Mouse (Mus musculus) embryonic facial prominence, embryonic 14.5 days (tissue): ENCODE results near the gene Dock9. TPM values are rescaled to one million over a fixed set of nuclear protein-coding genes. Genes with fewer than 3 reads are reported as not detected.

Experiments
- ATAC-seq: fragments of 200-750 bp; cut with Nextera tagmentation; 2 replicates; pipeline ENCODE4 v1.8.0; 2017; ENCODE audit warnings: low read depth, moderate number of reproducible peaks, moderate TSS enrichment
- DNase-seq: peaks from one replicate; pipeline ENCODE4 v3.0.0-alpha.2; 2015; ENCODE audit warnings: low spot score
- H3K27ac ChIP-seq: fragments of 300-500 bp; sonication (generic); replicated peaks from 2 replicates; pipeline ENCODE4 v1.5.1; 2014; ENCODE audit warnings: low read depth, mild to moderate bottlenecking, low read length, moderate library complexity
- H3K27me3 ChIP-seq: fragments of 300-500 bp; sonication (generic); replicated peaks from 2 replicates; pipeline ENCODE4 v1.6.1; 2014; ENCODE audit warnings: low read length; ENCODE audit not compliant: control insufficient read depth, insufficient read depth
- H3K36me3 ChIP-seq: fragments of 300-500 bp; sonication (generic); 2 replicates; pipeline ENCODE4 v1.6.1; 2014; ENCODE audit warnings: low read length, mixed read lengths; ENCODE audit not compliant: control insufficient read depth, insufficient read depth
- H3K4me1 ChIP-seq: fragments of 300-500 bp; sonication (generic); 2 replicates; pipeline ENCODE4 v1.6.1; 2014; ENCODE audit warnings: antibody characterized with exemption, low read length; ENCODE audit not compliant: control insufficient read depth, insufficient read depth
- H3K4me2 ChIP-seq: fragments of 300-500 bp; sonication (generic); 2 replicates; pipeline ENCODE4 v1.6.1; 2014; ENCODE audit warnings: low read depth, mild to moderate bottlenecking, low read length, moderate library complexity, mixed read lengths
- H3K4me3 ChIP-seq: fragments of 300-500 bp; sonication (generic); 2 replicates; pipeline ENCODE4 v1.5.1; 2014; ENCODE audit warnings: low read depth, mild to moderate bottlenecking, low read length
- H3K9ac ChIP-seq: fragments of 300-500 bp; sonication (generic); 2 replicates; pipeline ENCODE4 v1.6.1; 2014; ENCODE audit warnings: low read depth, mild to moderate bottlenecking, low read length, moderate library complexity, mixed read lengths
- H3K9me3 ChIP-seq: fragments of 300-500 bp; sonication (generic); 2 replicates; pipeline ENCODE4 v1.6.1; 2016; ENCODE audit warnings: low read length; ENCODE audit not compliant: control insufficient read depth
- WGBS: fragments of 180-500 bp; shearing (Covaris S2); extraction: QIAGEN DNeasy Blood & Tissue Kit; methylation state at CpG from one replicate; pipeline ENCODE4 v1.1.7; 2014; 5-methylcytosine and 5-hydroxymethylcytosine counted together
- polyA plus RNA-seq: library from polyadenylated mRNA; unstranded; fragments of >200 nt; fragmentation: Nextera tagmentation; extraction: Ambion mirVana; gene quantifications from 2 replicates; pipeline ENCODE4 v1.2.1, GENCODE M21; 2014

Dock9 gene
- polyA plus RNA-seq, 1 experiment from 2014 or later, result 14.0 TPM

DNA sequence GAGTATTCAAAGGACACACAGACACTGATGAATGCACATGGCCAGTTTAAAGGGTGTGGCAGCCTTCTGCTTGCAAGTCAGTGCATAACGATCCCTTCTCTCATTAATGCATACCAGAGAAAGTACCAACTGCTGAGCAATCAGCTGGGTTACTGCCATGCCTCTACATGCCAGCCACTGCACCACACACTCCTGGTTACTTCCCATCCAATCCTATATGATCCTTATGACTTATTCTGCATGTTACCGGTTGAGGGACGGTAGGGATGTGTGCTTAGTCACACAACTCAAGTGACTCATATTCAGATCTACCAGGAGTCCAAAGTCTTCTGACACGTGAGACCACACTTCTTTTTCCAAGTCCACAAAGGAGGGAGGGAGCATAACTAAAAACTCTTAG is 186.5 kb downstream of the Dock9 start:
- H3K9ac ChIP-seq, result no peak overlapping the region
- H3K36me3 ChIP-seq, result no peaks in the 10 kb centered on the region
- 0 out of 2 replicates have a peak, but pooled peaks have one; percentile 26 for ATAC-seq
- H3K27ac ChIP-seq, result no peak overlapping the region
- no peaks in the 10 kb centered on the region for H3K9me3 ChIP-seq
- H3K27me3 ChIP-seq, result no peaks in the 10 kb centered on the region
- no peak for DNase-seq
- no peak overlapping the region for H3K4me3 ChIP-seq
- no peak overlapping the region for H3K4me2 ChIP-seq
- WGBS, result 75% methylated on average over 4 of the region's 4 CpGs
- no peaks in the 10 kb centered on the region for H3K4me1 ChIP-seq

DNA sequence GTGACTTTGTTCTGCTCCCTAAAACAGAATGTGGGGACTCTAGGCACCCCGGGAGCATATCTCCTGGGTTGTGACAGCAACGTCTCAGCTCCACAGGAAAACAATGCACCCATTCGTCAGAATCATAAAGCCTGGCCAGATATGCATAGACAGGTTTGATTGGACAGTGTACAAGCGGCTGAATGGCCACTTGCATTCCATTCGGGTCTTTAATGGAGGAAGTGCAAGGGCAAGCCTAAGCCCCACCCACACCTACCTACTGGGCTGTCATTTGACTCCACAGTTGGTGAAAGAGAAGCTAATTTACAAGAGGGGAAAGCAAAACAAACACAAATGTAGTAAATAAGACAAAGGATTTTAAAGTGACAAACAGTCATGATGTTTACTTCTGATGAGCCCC is 189.1 kb downstream of the Dock9 start:
- DNase-seq (no peak), ATAC-seq (no peak)
- no peak overlapping the region for H3K4me2 ChIP-seq
- no peaks in the 10 kb centered on the region for H3K36me3 ChIP-seq
- H3K4me3 ChIP-seq, result no peak overlapping the region
- H3K9ac ChIP-seq, result no peak overlapping the region
- 18% methylated on average over 5 of the region's 5 CpGs for WGBS
- H3K4me1 ChIP-seq, result no peaks in the 10 kb centered on the region; the same call in 1 of the 2 replicates
- H3K27me3 ChIP-seq, result no peaks in the 10 kb centered on the region
- H3K9me3 ChIP-seq, result no peaks in the 10 kb centered on the region
- H3K27ac ChIP-seq, result no peak overlapping the region

DNA sequence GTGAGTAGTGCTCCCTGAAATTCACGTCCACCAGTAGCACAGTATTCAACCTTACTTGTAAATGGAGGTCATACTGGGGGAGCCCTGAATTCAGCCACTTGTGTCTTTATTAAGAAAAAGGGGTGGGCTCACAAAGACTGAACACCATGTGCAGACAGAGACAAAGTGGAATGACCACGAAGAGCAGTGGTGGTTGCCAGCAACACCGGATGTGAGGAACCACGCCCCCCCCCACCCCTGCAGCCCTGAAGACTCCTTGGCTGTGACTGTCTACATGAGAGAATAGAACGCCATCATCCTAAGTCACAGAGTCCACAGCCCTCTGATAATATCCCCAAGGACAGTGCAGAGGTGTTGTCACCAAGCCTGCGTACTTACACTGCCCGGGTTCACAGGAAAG is 191.2 kb downstream of the Dock9 start:
- Histone ChIP-seq H3K27me3 (no peaks in the 10 kb centered on the region), H3K9ac (no peak overlapping the region), H3K4me2 (no peak overlapping the region), H3K9me3 (no peaks in the 10 kb centered on the region), H3K4me3 (no peak overlapping the region), H3K4me1 (no peaks in the 10 kb centered on the region; the same call in 1 of the 2 replicates), H3K27ac (no peak overlapping the region), H3K36me3 (no peaks in the 10 kb centered on the region)
- WGBS, result 87% methylated on average over 7 of the region's 7 CpGs
- DNase-seq, result no peak
- no peak for ATAC-seq

DNA sequence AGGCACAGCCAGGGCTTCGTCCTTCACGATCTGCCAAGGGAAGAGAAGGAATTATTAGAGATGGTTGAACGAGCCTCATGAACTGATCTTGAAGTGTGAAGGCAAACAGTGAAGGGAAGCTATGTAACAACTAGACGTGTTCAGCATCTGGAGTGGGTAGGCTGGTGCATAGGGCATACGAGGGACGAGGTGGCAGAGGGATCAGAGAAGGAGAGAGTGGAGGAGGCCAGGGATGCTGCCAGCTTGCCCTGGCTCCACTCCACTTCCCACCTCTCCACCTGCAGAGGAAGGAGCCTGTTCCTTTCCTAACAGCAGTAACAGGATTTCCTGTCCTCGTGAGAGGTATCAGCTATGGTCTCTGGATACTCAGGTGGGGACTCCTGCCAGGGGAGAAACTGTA is 192.4 kb downstream of the Dock9 start:
- no peak overlapping the region for H3K4me2 ChIP-seq
- H3K27ac ChIP-seq, result no peak overlapping the region
- no peak overlapping the region for H3K4me3 ChIP-seq
- H3K36me3 ChIP-seq, result no peaks in the 10 kb centered on the region
- no peak overlapping the region for H3K9ac ChIP-seq
- ATAC-seq (no peak), DNase-seq (no peak)
- H3K9me3 ChIP-seq, result no peaks in the 10 kb centered on the region
- H3K27me3 ChIP-seq, result no peaks in the 10 kb centered on the region
- no peaks in the 10 kb centered on the region; the same call in 1 of the 2 replicates for H3K4me1 ChIP-seq
- 76% methylated on average over 7 of the region's 7 CpGs for WGBS

DNA sequence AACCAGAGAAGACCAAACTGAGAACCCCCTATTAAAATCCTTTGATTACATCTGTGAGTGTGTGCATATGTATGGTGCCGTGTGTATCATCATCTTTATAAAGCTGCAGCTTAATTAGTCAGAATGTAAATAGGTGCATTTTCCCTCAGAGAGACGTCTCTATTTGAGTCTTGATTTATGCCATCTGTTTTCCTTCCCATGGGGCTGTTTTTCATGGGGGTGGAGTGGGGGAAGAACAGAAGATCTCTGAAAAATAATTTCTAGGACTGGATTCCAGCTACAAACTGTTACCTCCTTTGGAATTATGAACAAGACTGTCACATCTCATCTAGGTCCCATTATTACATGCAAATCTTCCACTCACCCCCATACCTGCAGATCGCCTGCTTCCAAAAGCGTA is 193.1 kb downstream of the Dock9 start:
- ATAC-seq (no peak), DNase-seq (no peak)
- H3K27ac ChIP-seq, result no peak overlapping the region
- H3K4me3 ChIP-seq, result no peak overlapping the region
- no peak overlapping the region for H3K4me2 ChIP-seq
- H3K36me3 ChIP-seq, result no peaks in the 10 kb centered on the region
- 57% methylated on average over 4 of the region's 4 CpGs for WGBS
- H3K4me1 ChIP-seq, result no peaks in the 10 kb centered on the region; the same call in 1 of the 2 replicates
- no peak overlapping the region for H3K9ac ChIP-seq
- no peaks in the 10 kb centered on the region for H3K9me3 ChIP-seq
- H3K27me3 ChIP-seq, result no peaks in the 10 kb centered on the region

DNA sequence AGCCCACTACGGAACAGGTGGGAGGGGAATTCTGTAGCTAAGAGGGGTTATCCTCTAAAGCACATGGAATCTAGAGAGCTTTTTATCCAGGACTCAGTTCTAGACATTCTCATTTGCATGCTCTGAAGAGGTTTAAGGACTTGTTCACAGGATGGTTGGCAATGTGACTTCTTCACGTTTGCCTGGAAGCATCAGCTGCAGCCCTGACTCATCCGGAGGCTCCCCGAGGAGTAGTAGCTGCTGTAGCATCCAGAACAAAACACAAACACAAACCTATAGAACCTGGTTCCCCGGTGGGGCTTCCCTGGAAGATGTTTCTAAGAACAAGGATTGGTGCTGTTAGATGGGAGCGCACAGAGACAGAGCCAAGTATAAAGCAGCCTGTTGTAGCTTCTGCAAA is 195.0 kb downstream of the Dock9 start:
- WGBS, result 77% methylated on average over 6 of the region's 6 CpGs

DNA sequence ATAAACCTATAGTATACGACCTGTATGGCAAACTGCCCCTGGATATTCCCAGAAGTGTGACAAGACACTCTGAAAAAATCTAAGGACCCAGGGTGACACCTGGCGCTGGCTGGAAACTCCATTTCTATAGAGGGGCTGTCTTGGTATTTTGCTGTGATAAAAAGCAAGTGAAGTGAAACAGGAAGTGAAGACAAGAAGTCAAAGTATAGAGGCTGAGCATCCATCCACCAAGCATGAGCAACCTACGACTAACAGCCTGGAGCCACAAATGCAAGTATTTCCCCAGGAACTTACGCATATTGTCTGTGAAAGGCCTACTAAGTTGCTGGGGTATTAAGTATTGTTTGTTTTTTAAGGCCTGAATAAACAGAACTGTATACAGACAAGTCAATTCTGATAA is 197.1 kb downstream of the Dock9 start:
- no peak overlapping the region for H3K9ac ChIP-seq
- no peaks in the 10 kb centered on the region for H3K27me3 ChIP-seq
- H3K27ac ChIP-seq, result no peak overlapping the region
- 88% methylated on average over 4 of the region's 4 CpGs for WGBS
- H3K4me2 ChIP-seq, result no peak overlapping the region
- DNase-seq, result no peak
- no peaks in the 10 kb centered on the region for H3K36me3 ChIP-seq
- H3K4me1 ChIP-seq, result no peaks in the 10 kb centered on the region; the same call in 1 of the 2 replicates
- no peak overlapping the region for H3K4me3 ChIP-seq
- no peaks in the 10 kb centered on the region for H3K9me3 ChIP-seq
- no peak for ATAC-seq

More for the DNA sequence above, 195.0 kb downstream of the Dock9 start:
- Histone ChIP-seq H3K4me3 (no peak overlapping the region), H3K9ac (no peak overlapping the region), H3K4me1 (no peaks in the 10 kb centered on the region; the same call in 1 of the 2 replicates), H3K9me3 (no peaks in the 10 kb centered on the region), H3K27ac (no peak overlapping the region), H3K27me3 (no peaks in the 10 kb centered on the region), H3K4me2 (no peak overlapping the region), H3K36me3 (no peaks in the 10 kb centered on the region)
- DNase-seq (no peak), ATAC-seq (no peak)

DNA sequence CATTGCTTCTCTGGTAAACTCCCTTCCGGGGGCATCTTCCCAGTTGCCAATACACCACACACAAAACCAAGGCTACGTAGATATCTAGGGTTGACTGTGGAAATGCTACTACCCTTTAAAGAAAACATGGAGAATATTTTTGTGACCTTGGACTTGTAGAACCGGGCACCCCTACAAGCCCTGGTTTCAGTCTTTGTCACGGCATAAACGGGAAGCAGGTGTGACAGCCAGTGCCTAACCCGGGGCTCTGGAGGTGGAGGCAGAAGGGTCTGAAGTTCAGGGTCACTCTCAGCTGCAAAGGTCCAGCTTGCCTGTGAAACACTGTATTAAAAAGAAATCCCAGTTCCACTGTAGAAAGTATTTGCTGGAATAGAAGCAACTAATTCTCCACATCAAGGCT is 200.6 kb downstream of the Dock9 start:
- H3K4me3 ChIP-seq, result no peak overlapping the region
- no peak overlapping the region for H3K27ac ChIP-seq
- no peaks in the 10 kb centered on the region for H3K9me3 ChIP-seq
- ATAC-seq (no peak), DNase-seq (no peak)
- H3K9ac ChIP-seq, result no peak overlapping the region
- H3K4me2 ChIP-seq, result no peak overlapping the region
- WGBS, result 67% methylated on average over 6 of the region's 6 CpGs
- no peaks in the 10 kb centered on the region for H3K36me3 ChIP-seq
- no peaks in the 10 kb centered on the region for H3K27me3 ChIP-seq
- H3K4me1 ChIP-seq, result 0 out of 2 replicates have a peak, but pooled peaks cover 4% of the 10 kb centered on the region

DNA sequence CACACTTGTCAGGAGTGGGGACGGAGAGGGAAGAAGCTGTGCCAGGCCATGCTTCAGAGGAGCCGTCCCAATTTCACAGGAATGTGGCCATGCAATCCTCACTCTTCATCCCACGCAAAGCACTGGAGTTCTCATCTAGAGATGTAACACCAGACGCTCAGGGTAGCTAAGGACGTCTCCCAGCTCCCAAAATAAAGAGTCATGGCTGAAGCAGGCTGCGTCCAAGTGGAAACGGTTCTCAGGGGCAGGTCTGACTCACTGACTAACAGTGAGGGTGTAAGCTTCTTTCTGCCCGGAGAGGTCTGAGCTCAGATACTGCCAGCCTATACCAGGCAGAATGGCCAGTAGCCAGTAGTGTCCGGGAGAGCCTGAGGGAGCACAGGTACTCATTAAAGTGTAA is 201.0 kb downstream of the Dock9 start:
- DNase-seq (no peak), ATAC-seq (no peak)
- no peak overlapping the region for H3K4me2 ChIP-seq
- H3K9ac ChIP-seq, result no peak overlapping the region
- H3K4me1 ChIP-seq, result 0 out of 2 replicates have a peak, but pooled peaks cover 7% of the 10 kb centered on the region
- H3K36me3 ChIP-seq, result no peaks in the 10 kb centered on the region
- WGBS, result 66% methylated on average over 9 of the region's 9 CpGs
- no peaks in the 10 kb centered on the region for H3K27me3 ChIP-seq
- no peak overlapping the region for H3K4me3 ChIP-seq
- H3K27ac ChIP-seq, result no peak overlapping the region
- H3K9me3 ChIP-seq, result no peaks in the 10 kb centered on the region
